Mouse (Mus musculus) limb, embryonic 11.5 days (tissue): ENCODE measurements around the gene Jak3. TPM values are rescaled to one million over a fixed set of nuclear protein-coding genes. Genes with fewer than 3 reads are reported as not detected.
"Not testable (repeated sequence)": the region's sequence is repeated elsewhere in the genome, so short reads cannot be mapped to it uniquely, and the experiment has no call there.

Source experiments
- ATAC-seq: fragments of 200-750 bp; cut with Nextera tagmentation; 2 replicates; pipeline ENCODE4 v1.8.0; 2017; ENCODE audit warnings: low read depth; ENCODE audit not compliant: insufficient number of reproducible peaks, low FRiP score, low TSS enrichment
- DNase-seq: peaks from one replicate; pipeline ENCODE4 v3.0.0-alpha.2; 2015; ENCODE audit warnings: low spot score
- H3K27ac ChIP-seq: fragments of 300-500 bp; sonication (generic); replicated peaks from 2 replicates; pipeline ENCODE4 v1.5.1; 2014; ENCODE audit warnings: low read depth, mild to moderate bottlenecking, low read length
- H3K27me3 ChIP-seq: fragments of 300-500 bp; sonication (generic); 2 replicates; pipeline ENCODE4 v1.6.1; 2014; ENCODE audit warnings: mild to moderate bottlenecking, low read length, mixed read lengths; ENCODE audit not compliant: control insufficient read depth, insufficient read depth
- H3K36me3 ChIP-seq: fragments of 300-500 bp; sonication (generic); 2 replicates; pipeline ENCODE4 v1.6.1; 2014; ENCODE audit warnings: mild to moderate bottlenecking, low read length, moderate library complexity, mixed read lengths; ENCODE audit not compliant: control insufficient read depth, insufficient read depth
- H3K4me1 ChIP-seq: fragments of 300-500 bp; sonication (generic); 2 replicates; pipeline ENCODE4 v1.6.1; 2014; ENCODE audit warnings: low read length, mixed read lengths; ENCODE audit not compliant: control insufficient read depth, insufficient read depth
- H3K4me2 ChIP-seq: fragments of 300-500 bp; sonication (generic); 2 replicates; pipeline ENCODE4 v1.6.1; 2014; ENCODE audit warnings: low read depth, mild to moderate bottlenecking, moderate library complexity; ENCODE audit not compliant: severe bottlenecking
- H3K4me3 ChIP-seq: fragments of 300-500 bp; sonication (generic); 2 replicates; pipeline ENCODE4 v1.5.1; 2014; ENCODE audit warnings: low read depth, low read length
- H3K9ac ChIP-seq: fragments of 300-500 bp; sonication (generic); 2 replicates; pipeline ENCODE4 v1.6.1; 2014; ENCODE audit warnings: mild to moderate bottlenecking, low read length
- H3K9me3 ChIP-seq: fragments of 300-500 bp; sonication (generic); 2 replicates; pipeline ENCODE4 v1.6.1; 2016; ENCODE audit warnings: low read length; ENCODE audit not compliant: control insufficient read depth
- WGBS: fragments of 180-500 bp; shearing (Covaris S2); extraction: QIAGEN DNeasy Blood & Tissue Kit; methylation state at CpG from one replicate; pipeline ENCODE4 v1.1.7; 2014; 5-methylcytosine and 5-hydroxymethylcytosine counted together
- polyA plus RNA-seq: library from polyadenylated mRNA; unstranded; fragments of >200 nt; fragmentation: Nextera tagmentation; extraction: Ambion mirVana; gene quantifications from 2 replicates; pipeline ENCODE4 v1.2.1, GENCODE M21; 2014

Gene Jak3
- polyA plus RNA-seq, 1 experiment from 2014 or later = 1.4 TPM

GRCm38 (mm10) chr8:71686143-71686734 lies 10.1 kb downstream of the Jak3 start:
- Histone ChIP-seq H3K9ac (no peak overlapping the region), H3K4me3 (peak overlapping the region; percentile 21), H3K27me3 (peaks cover 98% of the 10 kb centered on the region), H3K27ac (no peak overlapping the region), H3K9me3 (no peaks in the 10 kb centered on the region), H3K4me1 (peaks cover 15% of the 10 kb centered on the region), H3K36me3 (no peaks in the 10 kb centered on the region), H3K4me2 (peak overlapping the region; percentile 36; the same call in 1 of the 2 replicates)
- DNase-seq (no peak), ATAC-seq (peak; percentile 46)
- 2% methylated on average over 23 of the region's 23 CpGs for WGBS

DNA sequence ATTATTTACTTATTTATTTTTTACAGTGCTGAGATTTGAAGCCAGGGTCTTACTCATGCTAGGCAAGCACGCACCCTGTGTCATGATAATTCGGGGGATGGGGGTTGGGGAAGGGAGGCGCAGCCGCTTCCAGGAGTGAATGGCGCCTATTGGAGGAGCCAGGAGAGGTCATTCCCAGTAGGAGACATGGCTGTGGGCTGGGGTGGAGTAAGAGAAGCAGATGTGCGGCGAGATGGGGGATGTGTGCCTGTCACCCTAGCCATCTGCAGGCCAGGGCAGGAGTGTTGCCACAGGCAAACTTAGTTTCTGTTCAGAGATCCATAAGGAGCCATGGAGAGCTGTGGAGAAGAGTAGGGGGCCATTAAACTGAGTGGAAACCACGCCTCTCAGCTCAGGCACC lies 11.5 kb downstream of the Jak3 start:
- H3K4me3 ChIP-seq = no peak overlapping the region
- no peak overlapping the region for H3K27ac ChIP-seq
- 1% methylated on average over 8 of the region's 8 CpGs for WGBS
- ATAC-seq (no peak), DNase-seq (no peak)
- no peaks in the 10 kb centered on the region for H3K9me3 ChIP-seq
- H3K9ac ChIP-seq = no peak overlapping the region
- H3K36me3 ChIP-seq = no peaks in the 10 kb centered on the region
- peaks cover 15% of the 10 kb centered on the region for H3K4me1 ChIP-seq
- H3K27me3 ChIP-seq = peaks cover 98% of the 10 kb centered on the region
- H3K4me2 ChIP-seq = no peak overlapping the region

- ATAC-seq (no peak), DNase-seq (no peak)
- Histone ChIP-seq H3K4me3 (no peak within 1 kb of the TSS), H3K36me3 (no peaks in the 10 kb centered on the region), H3K9ac (0 out of 2 replicates have a peak within 1 kb of the TSS, but pooled peaks have one; percentile 7), H3K9me3 (no peaks in the 10 kb centered on the region), H3K4me1 (peaks cover 15% of the 10 kb centered on the region), H3K4me2 (no peak within 1 kb of the TSS), H3K27ac (no peak within 1 kb of the TSS), H3K27me3 (peaks cover 98% of the 10 kb centered on the region)
- WGBS = 4% methylated on average over 33 of the region's 33 CpGs
Measured at GRCm38 (mm10) chr8:71689028-71689427, 12.9 kb downstream of the Jak3 start, which contains the start of gene Insl3. Gene Insl3 (plus strand): TSS chr8:71689214.

- H3K27ac ChIP-seq = no peak overlapping the region
- 3% methylated on average over 30 of the region's 30 CpGs for WGBS
- H3K9me3 ChIP-seq = no peaks in the 10 kb centered on the region
- DNase-seq (no peak), ATAC-seq (no peak; the same call in 1 of the 2 replicates)
- no peak overlapping the region for H3K4me2 ChIP-seq
- H3K4me3 ChIP-seq = no peak overlapping the region
- peaks cover 83% of the 10 kb centered on the region for H3K27me3 ChIP-seq
- no peaks in the 10 kb centered on the region for H3K36me3 ChIP-seq
- 0 out of 2 replicates have a peak, but pooled peaks cover 5% of the 10 kb centered on the region for H3K4me1 ChIP-seq
- H3K9ac ChIP-seq = no peak overlapping the region
Measured at GRCm38 (mm10) chr8:71692509-71692908, 16.4 kb downstream of the Jak3 start.

DNA sequence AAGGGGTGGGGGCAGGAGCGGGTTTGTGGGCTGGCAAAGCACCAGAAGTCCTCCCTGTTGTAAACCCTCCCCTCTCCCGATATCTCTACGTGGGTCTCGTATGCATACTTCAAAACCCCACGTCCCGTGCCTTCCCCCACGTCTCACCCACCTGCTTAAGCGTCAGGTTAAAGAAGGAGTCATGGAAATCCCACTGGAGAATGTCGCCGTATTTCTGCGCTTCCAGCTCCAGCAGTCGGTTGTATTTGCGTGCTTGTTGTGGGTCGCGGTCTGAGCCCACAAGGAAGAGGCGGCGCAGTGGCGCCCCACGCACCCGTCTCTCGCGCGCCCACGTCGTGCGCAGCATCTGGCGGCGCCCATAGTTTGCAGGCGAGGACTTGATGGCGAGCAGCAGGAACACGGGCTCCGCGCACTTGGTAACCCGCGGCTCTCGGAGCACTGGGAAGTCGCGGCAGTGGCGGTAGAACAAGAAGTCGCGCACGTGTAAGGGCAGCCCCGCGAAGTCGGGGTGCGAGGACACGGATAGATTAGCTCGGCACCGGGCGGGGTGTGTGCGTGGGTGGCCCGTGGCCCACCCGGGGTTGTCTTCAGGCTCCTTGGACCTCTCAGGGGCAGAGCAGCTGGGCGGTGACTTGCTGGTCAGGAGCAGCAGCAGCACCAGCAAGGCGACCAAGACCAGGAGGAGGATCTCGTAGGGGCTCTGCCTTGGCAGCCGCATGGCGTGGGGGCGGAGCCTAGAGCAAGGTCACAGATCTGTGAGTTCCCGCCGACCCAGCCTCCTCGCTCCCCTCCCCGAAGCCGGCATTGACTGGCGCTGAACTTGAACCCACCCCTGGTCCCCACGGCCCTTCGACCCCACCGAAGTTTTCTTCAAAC lies 17.3 kb downstream of the Jak3 start:
- Histone ChIP-seq H3K27ac (no peak overlapping the region), H3K9ac (no peak overlapping the region), H3K27me3 (peaks cover 74% of the 10 kb centered on the region), H3K4me2 (peak overlapping the region; percentile 12; the same call in 1 of the 2 replicates), H3K4me1 (0 out of 2 replicates have a peak, but pooled peaks cover 2% of the 10 kb centered on the region), H3K9me3 (no peaks in the 10 kb centered on the region), H3K36me3 (no peaks in the 10 kb centered on the region), H3K4me3 (no peak overlapping the region)
- WGBS = 9% methylated on average over 68 of the region's 68 CpGs
- ATAC-seq (no peak), DNase-seq (no peak)

GRCm38 (mm10) chr8:71695456-71695855 lies 19.4 kb downstream of the Jak3 start:
- H3K27ac ChIP-seq, ATAC-seq, H3K9me3 ChIP-seq, H3K4me1 ChIP-seq, H3K4me2 ChIP-seq, DNase-seq, H3K36me3 ChIP-seq, H3K4me3 ChIP-seq, H3K9ac ChIP-seq: not testable (repeated sequence)
- H3K27me3 ChIP-seq = peaks cover 64% of the 10 kb centered on the region
- WGBS = 70% methylated on average over 12 of the region's 12 CpGs

DNA sequence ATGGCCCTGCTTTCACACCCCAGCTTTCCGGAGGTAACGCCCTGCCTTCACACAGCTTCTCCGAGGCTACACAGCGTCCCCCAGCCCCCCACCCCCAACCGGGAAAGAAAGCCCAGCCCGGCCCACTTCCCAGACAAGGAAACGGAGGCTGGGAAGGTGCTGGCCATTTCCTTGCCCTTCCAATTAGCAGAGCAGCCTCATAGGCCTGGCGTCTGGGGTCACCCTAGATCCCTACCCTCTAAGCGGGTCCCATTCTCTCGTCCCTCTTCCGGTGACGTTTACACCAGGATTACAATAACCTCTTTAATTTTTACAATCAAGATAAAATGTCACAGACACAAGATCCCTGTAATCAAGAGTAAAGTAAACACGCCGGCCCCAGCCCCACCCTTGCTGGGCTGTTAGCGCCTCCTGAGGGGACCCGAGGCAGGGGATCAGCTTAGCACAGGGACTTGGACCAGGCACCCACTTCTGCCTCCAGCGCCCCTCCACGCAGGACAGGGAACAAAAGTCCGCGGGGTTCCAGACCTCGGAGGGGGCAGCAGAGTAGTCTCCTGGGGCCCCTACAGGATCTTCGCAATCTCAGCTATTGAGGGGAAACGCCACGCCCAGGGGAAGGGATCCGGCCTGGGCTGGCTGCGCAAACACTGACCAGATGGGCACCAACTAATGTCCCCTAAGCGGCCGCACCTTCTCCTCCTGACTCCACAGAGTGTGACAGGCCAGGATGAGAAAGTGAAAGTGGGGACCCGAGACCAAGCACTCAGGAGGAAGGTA lies 24.6 kb downstream of the Jak3 start:
- ATAC-seq = no peak
- Histone ChIP-seq H3K4me1 (no peaks in the 10 kb centered on the region), H3K4me2 (no peak overlapping the region; the same call in 1 of the 2 replicates), H3K4me3 (no peak overlapping the region), H3K9me3 (no peaks in the 10 kb centered on the region), H3K36me3 (no peaks in the 10 kb centered on the region), H3K27me3 (peaks cover 39% of the 10 kb centered on the region), H3K27ac (no peak overlapping the region), H3K9ac (0 out of 2 replicates have a peak overlapping the region, but pooled peaks have one; percentile 17)
- no peak for DNase-seq
- WGBS = 4% methylated on average over 29 of the region's 29 CpGs
